Mouse (Mus musculus): ENCODE measurements at regions not wholly inside any gene's neighbourhood (a gene's known extent, or its start where the extent isn't known, plus 50 kb on each side); places are given as distances from the start of the nearest gene placed in this dataset.

- no peak for DNase-seq (ENCODE audit: low spot score)
These were observed 383.6 kb downstream of the Gm826 start for GRCm38 (mm10) chr2:159950369-159950768.

GRCm38 (mm10) chr2:159949046-159949445 is 384.9 kb downstream of the Gm826 start:
- DNase-seq (ENCODE audit: low spot score) = no peak

- no peak for DNase-seq (ENCODE audit: low spot score)
These were observed 403.2 kb downstream of the Gm826 start for GRCm38 (mm10) chr2:159930744-159931143.

- DNase-seq (ENCODE audit: low spot score) = no peak
These were observed 444.3 kb downstream of the Gm826 start for GRCm38 (mm10) chr2:159889701-159890100.

GRCm38 (mm10) chr2:159884773-159885459 is 449.0 kb downstream of the Gm826 start:
- no peak for DNase-seq (ENCODE audit: low spot score)

- no peak for DNase-seq (ENCODE audit: low spot score)
These were observed 467.0 kb downstream of the Gm826 start for GRCm38 (mm10) chr2:159866981-159867380.

- no peak for DNase-seq (ENCODE audit: low spot score)
These were observed 467.6 kb downstream of the Gm826 start for GRCm38 (mm10) chr2:159866391-159866790.

GRCm38 (mm10) chr2:159863185-159863584 is 470.8 kb downstream of the Gm826 start:
- DNase-seq (ENCODE audit: low spot score) = no peak

- DNase-seq (ENCODE audit: low spot score) = no peak
These were observed 479.9 kb downstream of the Gm826 start for GRCm38 (mm10) chr2:159853891-159854665.

GRCm38 (mm10) chr2:159852959-159853358 is 481.0 kb downstream of the Gm826 start:
- DNase-seq (ENCODE audit: low spot score) = no peak

GRCm38 (mm10) chr2:159832488-159833113 is 501.4 kb downstream of the Gm826 start:
- no peak for DNase-seq (ENCODE audit: low spot score)

- no peak for DNase-seq (ENCODE audit: low spot score)
These were observed 507.5 kb downstream of the Gm826 start for GRCm38 (mm10) chr2:159826417-159826816.

- DNase-seq (ENCODE audit: low spot score) = no peak
These were observed 515.4 kb downstream of the Gm826 start for GRCm38 (mm10) chr2:159818556-159818955.

- no peak for DNase-seq (ENCODE audit: low spot score)
These were observed 517.6 kb downstream of the Gm826 start for GRCm38 (mm10) chr2:159816344-159816743.
